Mouse (Mus musculus): Measurements from ENCODE around the gene Abca15.
"Not testable (repeated sequence)": the region's sequence is repeated elsewhere in the genome, so short reads cannot be mapped to it uniquely, and the experiment has no call there.

Gene Abca15

GRCm38 (mm10) chr7:120328087-120328793, at the start of gene Abca15:
Abca15 (plus strand) TSS chr7:120328670.
- in situ Hi-C loops (cut with MboI), result no loop called here

GRCm38 (mm10) chr7:120285286-120285685, 43.2 kb upstream of the Abca15 start:
- in situ Hi-C loops (cut with MboI), result no loop called here

GRCm38 (mm10) chr7:120316086-120316485, 12.4 kb upstream of the Abca15 start:
- in situ Hi-C loops (cut with MboI), result no loop called here

- in situ Hi-C loops (cut with MboI), result no loop called here
These were observed 5.5 kb upstream of the Abca15 start for GRCm38 (mm10) chr7:120322963-120323362.

- in situ Hi-C loops (cut with MboI), result not testable (repeated sequence)
These were observed 2.6 kb upstream of the Abca15 start for GRCm38 (mm10) chr7:120325911-120326310.

- in situ Hi-C loops (cut with MboI), result no loop called here
These were observed 1.0 kb upstream of the Abca15 start for GRCm38 (mm10) chr7:120327220-120328073.

- in situ Hi-C loops (cut with MboI), result no loop called here
These were observed 32.7 kb downstream of the Abca15 start for GRCm38 (mm10) chr7:120361159-120361558.

- in situ Hi-C loops (cut with MboI), result no loop called here
These were observed 81.0 kb downstream of the Abca15 start, which contains the start of gene Abca16 for GRCm38 (mm10) chr7:120409447-120409846. Abca16 (plus strand) TSS chr7:120409647.

GRCm38 (mm10) chr7:120412391-120412790, 83.9 kb downstream of the Abca15 start:
- in situ Hi-C loops (cut with MboI), result no loop called here

GRCm38 (mm10) chr7:120426625-120427024, 98.2 kb downstream of the Abca15 start:
- in situ Hi-C loops (cut with MboI), result no loop called here

- in situ Hi-C loops (cut with MboI), result no loop called here
These were observed 103.0 kb downstream of the Abca15 start for GRCm38 (mm10) chr7:120431464-120431863.

Measured in mature B cell (primary cell).